13 mouse cellular contexts compared by ENCODE assay signal in the genomic region with DNA sequence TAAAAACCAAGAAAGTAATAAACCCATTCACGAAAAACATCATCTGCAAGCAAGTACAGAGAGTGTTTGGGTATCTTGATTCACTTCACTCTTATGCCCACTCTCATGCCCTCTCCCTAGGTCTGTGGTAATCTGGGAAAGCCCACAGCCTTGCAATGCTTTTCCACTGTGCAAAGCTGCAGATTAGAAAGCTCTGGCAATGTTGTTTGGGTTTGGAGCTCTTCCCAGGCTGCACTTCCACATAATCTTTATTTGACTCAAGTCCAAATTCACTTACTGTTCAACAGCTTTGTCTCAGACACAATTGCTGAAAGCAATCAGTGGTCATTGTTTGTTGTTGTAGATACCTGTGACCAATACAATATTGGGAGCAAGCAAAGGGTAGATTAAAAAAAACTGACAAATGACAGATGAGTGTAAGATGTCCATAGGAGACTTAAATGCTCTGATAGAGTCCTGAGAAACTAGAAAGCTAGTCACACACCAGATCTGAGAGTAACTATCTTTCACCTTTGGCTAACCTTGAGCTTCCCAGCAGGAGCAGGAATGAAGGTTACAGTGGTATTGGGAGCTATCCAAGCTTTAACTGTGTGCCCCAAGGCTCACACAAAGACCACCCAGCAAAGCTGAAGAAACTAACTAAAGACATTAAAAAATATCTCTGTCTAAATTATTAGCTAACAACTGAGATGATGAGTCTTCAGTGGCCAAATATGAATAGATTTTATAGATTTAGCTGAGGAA.
DNase-seq lines count a peak whose midpoint lies in the region; ATAC-seq and TF ChIP-seq lines count a peak whose summit lies in the region.
"Had no signal": no experiment of that assay in that cellular context is flagged by ENCODE, and none has a peak within 500 bp of the region (broad histone marks: within the 10 kb centered on the region; RNA-seq: fewer than 3 reads in every experiment).

No protein-coding gene starts in this region.

- TF ChIP-seq POLR2A in limb, embryonic 14.5 days (IDR thresholded peaks at IDR 0.05; ENCODE audit: borderline replicate concordance, extremely low read depth, insufficient read depth, insufficient read length): no peak
- no peak for TF ChIP-seq POLR2A in brain, embryonic 14.5 days (IDR thresholded peaks at IDR 0.05; ENCODE audit: borderline replicate concordance, extremely low read depth, insufficient read depth, insufficient read length, poor library complexity, severe bottlenecking)

- no peak for TF ChIP-seq CTCF in forebrain, postnatal 0 days (IDR thresholded peaks at IDR 0.05; ENCODE audit: low read depth)
- TF ChIP-seq CTCF in brain, embryonic 14.5 days (IDR thresholded peaks at IDR 0.05; ENCODE audit: borderline replicate concordance, extremely low read depth, insufficient read depth, insufficient read length): no peak
- no peak for TF ChIP-seq CTCF in liver, postnatal 0 days (IDR thresholded peaks at IDR 0.05; ENCODE audit: low read depth)

- no peak overlapping the region for H3K9ac ChIP-seq in forebrain, postnatal 0 days
- H3K9ac ChIP-seq in forebrain, embryonic 11.5 days (ENCODE audit: low read length): no peak overlapping the region
- H3K9ac ChIP-seq in limb, embryonic 14.5 days (ENCODE audit: low read depth, low read length, severe bottlenecking): no peak overlapping the region
- no peak overlapping the region for H3K9ac ChIP-seq in liver, postnatal 0 days (replicated peaks)
- H3K9ac ChIP-seq: hindbrain, embryonic 14.5 days; limb, embryonic 13.5 days had no signal

- H3K27me3 ChIP-seq in forebrain, postnatal 0 days (ENCODE audit: insufficient read depth, low read length): no peaks in the 10 kb centered on the region
- H3K27me3 ChIP-seq in forebrain, embryonic 11.5 days (ENCODE audit: control insufficient read depth, insufficient read depth, low read length): no peaks in the 10 kb centered on the region
- H3K27me3 ChIP-seq in limb, embryonic 14.5 days (ENCODE audit: control insufficient read depth, insufficient read depth, low read length): no peaks in the 10 kb centered on the region
- H3K27me3 ChIP-seq in limb, embryonic 10.5 days (ENCODE audit: low read depth, poor library complexity, severe bottlenecking): no peaks in the 10 kb centered on the region
- H3K27me3 ChIP-seq in liver, postnatal 0 days (ENCODE audit: insufficient read depth, low read length): no peaks in the 10 kb centered on the region
- H3K27me3 ChIP-seq: limb, embryonic 13.5 days had no signal

- H3K36me3 ChIP-seq in forebrain, postnatal 0 days (ENCODE audit: insufficient read depth): no peaks in the 10 kb centered on the region
- no peaks in the 10 kb centered on the region for H3K36me3 ChIP-seq in forebrain, embryonic 11.5 days (ENCODE audit: control insufficient read depth, insufficient read depth, low read length)
- no peaks in the 10 kb centered on the region for H3K36me3 ChIP-seq in limb, embryonic 14.5 days (ENCODE audit: control insufficient read depth, insufficient read depth, low read length)
- no peaks in the 10 kb centered on the region for H3K36me3 ChIP-seq in limb, embryonic 10.5 days
- no peaks in the 10 kb centered on the region for H3K36me3 ChIP-seq in liver, postnatal 0 days (replicated peaks; ENCODE audit: insufficient read depth, low read length)
- H3K36me3 ChIP-seq: limb, embryonic 13.5 days had no signal

- TF ChIP-seq EP300 in liver, postnatal 0 days (IDR thresholded peaks at IDR 0.05; ENCODE audit: low read depth): no peak

- 82% methylated on average over 1 of the region's 1 CpGs for WGBS in forebrain, postnatal 0 days
- WGBS in forebrain, embryonic 11.5 days: 97% methylated on average over 1 of the region's 1 CpGs
- 66% methylated on average over 1 of the region's 1 CpGs for WGBS in limb, embryonic 14.5 days
- 95% methylated on average over 1 of the region's 1 CpGs for WGBS in limb, embryonic 10.5 days
- 68% methylated on average over 1 of the region's 1 CpGs for WGBS in liver, postnatal 0 days (ENCODE audit: insufficient replicate concordance)

- H3K4me3 ChIP-seq in forebrain, postnatal 0 days (ENCODE audit: low read depth, low read length): no peak overlapping the region
- no peak overlapping the region for H3K4me3 ChIP-seq in forebrain, embryonic 11.5 days (ENCODE audit: low read depth, low read length)
- H3K4me3 ChIP-seq in limb, embryonic 14.5 days (replicated peaks; ENCODE audit: low read length): no peak overlapping the region
- H3K4me3 ChIP-seq in limb, embryonic 10.5 days: no peak overlapping the region
- no peak overlapping the region for H3K4me3 ChIP-seq in liver, postnatal 0 days (ENCODE audit: low read depth, low read length)
- H3K4me3 ChIP-seq: limb, embryonic 13.5 days had no signal

- no peak overlapping the region for H3K27ac ChIP-seq in forebrain, postnatal 0 days (ENCODE audit: low read depth, low read length)
- H3K27ac ChIP-seq in forebrain, embryonic 11.5 days (ENCODE audit: low read depth, low read length): no peak overlapping the region
- no peak overlapping the region for H3K27ac ChIP-seq in limb, embryonic 14.5 days (replicated peaks; ENCODE audit: low read depth, low read length)
- no peak overlapping the region for H3K27ac ChIP-seq in limb, embryonic 10.5 days
- no peak overlapping the region for H3K27ac ChIP-seq in liver, postnatal 0 days (ENCODE audit: low read depth)
- H3K27ac ChIP-seq: hindbrain, embryonic 14.5 days; limb, embryonic 13.5 days; stomach, postnatal 0 days had no signal

- peak; percentile 66 for DNase-seq in forebrain, postnatal 0 days
- no peak for DNase-seq in forebrain, embryonic 11.5 days (ENCODE audit: low spot score)
- peak; percentile 72 for DNase-seq in limb, embryonic 14.5 days (ENCODE audit: low spot score)
- no peak for DNase-seq in limb, embryonic 10.5 days (ENCODE audit: low spot score)
- DNase-seq in 3T3-L1 (ENCODE audit: low read depth, low spot score): peak; percentile 31
- DNase-seq in brain, embryonic 14.5 days (ENCODE audit: low read depth): peak; percentile 74
- no peak for DNase-seq in liver, postnatal 0 days
- DNase-seq: kidney, postnatal 36 days; right cerebral cortex, postnatal 14 days had no signal

- no peaks in the 10 kb centered on the region for H3K4me1 ChIP-seq in forebrain, postnatal 0 days (ENCODE audit: insufficient read depth)
- H3K4me1 ChIP-seq in forebrain, embryonic 11.5 days (replicated peaks; ENCODE audit: control insufficient read depth, insufficient read depth, low read length): no peaks in the 10 kb centered on the region
- no peaks in the 10 kb centered on the region for H3K4me1 ChIP-seq in limb, embryonic 14.5 days (ENCODE audit: control insufficient read depth, insufficient read depth, low read length)
- no peaks in the 10 kb centered on the region for H3K4me1 ChIP-seq in limb, embryonic 10.5 days
- no peaks in the 10 kb centered on the region for H3K4me1 ChIP-seq in liver, postnatal 0 days (ENCODE audit: insufficient read depth)
- H3K4me1 ChIP-seq: limb, embryonic 13.5 days had no signal

- no peak for ATAC-seq in forebrain, postnatal 0 days
- no peak for ATAC-seq in forebrain, embryonic 11.5 days (replicated peaks; ENCODE audit: low FRiP score)
- peak; percentile 34; the same call in 1 of the 2 replicates for ATAC-seq in limb, embryonic 14.5 days (ENCODE audit: low FRiP score, low read depth)
- no peak for ATAC-seq in megakaryocyte progenitor cell, adult 5-6 weeks (replicated peaks; ENCODE audit: poor library complexity)
- no peak for ATAC-seq in liver, postnatal 0 days

- no peaks in the 10 kb centered on the region for H3K9me3 ChIP-seq in forebrain, postnatal 0 days (ENCODE audit: low read length)
- H3K9me3 ChIP-seq in forebrain, embryonic 11.5 days (ENCODE audit: control insufficient read depth, low read length): no peaks in the 10 kb centered on the region
- H3K9me3 ChIP-seq in limb, embryonic 14.5 days (ENCODE audit: control insufficient read depth, low read length): no peaks in the 10 kb centered on the region
- H3K9me3 ChIP-seq in limb, embryonic 10.5 days (replicated peaks): no peaks in the 10 kb centered on the region
- H3K9me3 ChIP-seq in liver, postnatal 0 days (ENCODE audit: low read length): no peaks in the 10 kb centered on the region
- H3K9me3 ChIP-seq: limb, embryonic 13.5 days had no signal

- no peak overlapping the region for H3K4me2 ChIP-seq in forebrain, postnatal 0 days (ENCODE audit: low read depth)
- no peak overlapping the region for H3K4me2 ChIP-seq in forebrain, embryonic 11.5 days (ENCODE audit: low read depth, low read length, severe bottlenecking)
- no peak overlapping the region for H3K4me2 ChIP-seq in limb, embryonic 14.5 days (replicated peaks; ENCODE audit: low read depth, low read length, severe bottlenecking)
- no peak overlapping the region for H3K4me2 ChIP-seq in liver, postnatal 0 days (ENCODE audit: low read depth, low read length)
- H3K4me2 ChIP-seq: hindbrain, embryonic 14.5 days; limb, embryonic 13.5 days had no signal

Comparison
In these comparisons a context has a peak if more than half of its experiments do, and no peak if none do; other contexts are left out.
1. DNase-seq: peak in forebrain, postnatal 0 days (single experiment), limb, embryonic 14.5 days (single experiment), 3T3-L1 (single experiment) and brain, embryonic 14.5 days (single experiment); none in forebrain, embryonic 11.5 days (single experiment), limb, embryonic 10.5 days (single experiment) and liver, postnatal 0 days (single experiment).